Mouse (Mus musculus) liver (tissue): Measurements from ENCODE around the gene Izumo1.
"Not testable (repeated sequence)": the region's sequence is repeated elsewhere in the genome, so short reads cannot be mapped to it uniquely, and the experiment has no call there.

ENCODE experiments used
- DNase-seq: peaks from one replicate; pipeline ENCODE4 v3.0.0-alpha.2; 2020; ENCODE audit warnings: mixed read lengths

The Izumo1 gene

DNA sequence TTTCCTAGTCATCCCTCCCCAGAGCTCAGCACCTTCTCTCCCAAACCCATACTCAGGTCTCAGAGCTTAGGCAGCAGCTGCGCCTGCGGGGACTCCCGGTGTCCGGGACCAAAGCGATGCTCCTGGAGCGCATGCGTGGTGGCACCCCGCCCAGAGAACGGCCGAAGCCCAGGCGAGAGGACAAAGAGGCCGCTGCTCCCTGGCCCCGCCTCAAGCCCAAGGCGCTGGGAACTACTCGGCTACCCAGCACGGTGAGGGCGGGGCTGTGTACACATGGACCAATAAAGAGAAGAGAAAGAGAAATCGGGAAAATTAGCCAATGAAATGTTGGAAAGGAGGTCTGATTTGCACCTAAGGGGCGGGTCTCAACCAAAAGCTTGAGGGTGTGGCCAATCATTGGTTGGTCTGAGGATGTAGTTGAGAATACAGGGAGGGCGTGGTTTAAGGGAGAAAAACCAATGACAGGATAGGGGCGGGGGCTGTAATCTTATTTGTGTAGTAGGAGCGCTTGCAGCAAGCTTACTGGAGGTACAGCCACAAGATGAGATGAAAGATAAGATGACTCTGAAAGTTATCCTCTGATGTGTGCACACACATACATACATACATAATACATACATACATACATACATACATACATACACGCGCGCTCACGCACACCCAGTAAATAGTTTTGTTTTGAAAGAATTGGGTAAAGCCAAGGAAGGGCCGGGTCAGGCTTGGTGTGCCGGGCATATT is 22.0 kb downstream of the Izumo1 start:
- peak; percentile 89 for DNase-seq

- peak; percentile 18 for DNase-seq
Measured at GRCm38 (mm10) chr7:45644183-45644582, 22.6 kb downstream of the Izumo1 start.

DNA sequence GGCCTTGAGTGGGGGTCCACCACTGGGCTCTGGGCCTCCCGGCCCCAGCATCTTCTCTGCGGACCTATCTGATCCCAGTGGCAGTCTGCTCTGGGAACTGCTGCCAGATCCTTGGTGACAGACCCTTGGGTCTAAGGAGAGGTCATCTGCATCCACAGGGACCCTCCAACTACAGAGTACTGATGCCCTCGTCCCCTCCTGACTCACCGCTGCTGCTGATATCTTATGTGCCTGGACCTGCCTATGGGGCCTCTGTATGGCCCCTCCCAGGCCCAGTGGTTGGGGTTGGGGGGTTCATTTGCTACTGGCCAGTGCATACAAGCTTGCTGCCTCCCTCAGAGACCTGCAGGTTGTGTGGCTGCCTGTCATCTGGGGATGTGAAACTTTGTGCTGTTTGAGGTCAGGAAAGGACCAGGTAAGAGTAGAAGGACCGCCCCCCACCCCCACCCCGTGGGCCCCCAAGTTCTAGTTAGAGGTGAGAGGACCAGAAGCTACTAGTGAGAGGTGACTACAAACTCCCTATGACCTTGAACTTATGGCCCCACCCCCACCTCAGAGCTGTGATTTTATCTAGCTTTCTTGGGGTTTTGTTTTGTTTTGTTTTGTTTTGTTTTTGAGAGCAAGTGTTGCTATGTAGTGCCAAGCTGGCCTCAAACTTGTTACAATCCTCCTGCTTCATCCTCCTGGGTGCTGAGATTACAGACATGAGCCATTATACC is 23.4 kb downstream of the Izumo1 start:
- no peak for DNase-seq

GRCm38 (mm10) chr7:45645591-45645971 is 24.0 kb downstream of the Izumo1 start:
- DNase-seq: no peak

DNA sequence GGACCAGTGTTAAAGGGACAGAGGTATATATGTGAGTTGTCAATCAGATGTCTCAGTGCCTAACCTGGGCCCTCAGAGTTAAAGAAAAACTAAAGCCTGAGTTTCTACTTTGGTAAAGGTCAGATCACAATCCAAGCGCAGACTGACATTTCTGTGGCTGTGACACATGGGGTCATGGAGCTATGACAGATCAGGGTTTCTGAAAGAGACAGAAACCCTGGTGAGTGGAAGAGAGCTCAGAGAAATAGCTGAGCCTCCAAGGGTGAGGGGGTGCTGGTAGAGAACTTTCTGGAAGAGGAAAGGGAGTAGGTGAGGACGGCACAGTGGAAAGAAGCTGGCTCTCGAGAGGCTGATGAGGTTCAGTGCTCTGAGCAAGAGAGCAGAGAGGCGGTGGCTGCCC is 25.1 kb downstream of the Izumo1 start:
- no peak for DNase-seq

- DNase-seq: no peak
Measured at GRCm38 (mm10) chr7:45649351-45649750, 27.7 kb downstream of the Izumo1 start.

- not testable (repeated sequence) for DNase-seq
Measured at GRCm38 (mm10) chr7:45650484-45650883, 28.9 kb downstream of the Izumo1 start.

GRCm38 (mm10) chr7:45654424-45655047 is 32.9 kb downstream of the Izumo1 start:
- DNase-seq: peak; percentile 35

DNA sequence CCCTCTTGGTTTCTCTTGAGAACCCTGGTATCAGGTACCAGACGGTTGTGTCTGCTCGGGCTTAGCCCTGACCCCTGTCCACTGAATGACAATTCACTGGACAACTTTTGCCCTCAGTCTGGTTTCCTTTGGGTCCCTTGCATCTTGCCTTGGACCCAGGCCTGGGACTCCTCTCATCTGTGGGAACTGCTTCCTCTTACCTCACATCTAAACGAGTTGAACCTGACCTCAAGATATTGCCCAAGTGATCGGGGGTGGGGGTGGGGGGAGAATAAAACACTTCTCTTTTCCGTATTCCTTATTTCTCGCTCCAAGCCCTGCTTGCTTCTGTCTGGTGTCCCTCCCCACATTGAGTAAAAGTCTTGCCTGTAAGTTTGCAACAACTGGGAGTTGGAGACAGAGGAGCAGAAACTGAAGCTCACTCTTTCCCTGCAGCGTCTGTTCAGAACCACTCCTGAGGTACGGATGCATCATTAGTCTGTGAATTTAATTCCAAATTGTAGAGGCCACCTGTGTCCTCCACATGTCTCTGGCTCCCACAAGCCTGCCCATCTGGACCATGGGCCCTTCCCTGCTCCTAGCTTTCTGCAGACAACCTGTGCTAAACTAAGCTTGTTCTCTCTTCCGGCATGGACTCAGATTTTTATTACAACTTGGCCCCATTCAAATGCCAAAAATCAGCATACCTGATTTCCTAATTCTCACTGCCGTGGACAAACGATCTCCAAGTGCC is 39.3 kb downstream of the Izumo1 start:
- DNase-seq: no peak

DNA sequence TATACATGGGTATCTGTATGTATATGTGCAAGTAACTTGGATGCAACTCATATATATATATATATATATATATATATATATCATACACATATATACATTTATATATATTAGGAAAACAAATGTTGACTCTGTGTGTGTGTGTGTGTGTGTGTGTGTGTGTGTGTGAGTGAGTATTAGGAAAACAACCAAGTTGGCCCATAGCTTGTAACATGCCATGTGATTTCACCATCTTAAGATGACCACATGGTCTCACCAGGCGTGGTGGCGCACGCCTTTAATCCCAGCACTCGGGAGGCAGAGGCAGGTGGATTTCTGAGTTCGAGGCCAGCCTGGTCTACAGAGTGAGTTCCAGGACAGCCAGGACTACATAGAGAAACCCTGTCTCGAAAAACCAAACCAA is 40.1 kb downstream of the Izumo1 start:
- DNase-seq: not testable (repeated sequence)

GRCm38 (mm10) chr7:45665303-45666138 is 43.9 kb downstream of the Izumo1 start:
- DNase-seq: no peak

DNA sequence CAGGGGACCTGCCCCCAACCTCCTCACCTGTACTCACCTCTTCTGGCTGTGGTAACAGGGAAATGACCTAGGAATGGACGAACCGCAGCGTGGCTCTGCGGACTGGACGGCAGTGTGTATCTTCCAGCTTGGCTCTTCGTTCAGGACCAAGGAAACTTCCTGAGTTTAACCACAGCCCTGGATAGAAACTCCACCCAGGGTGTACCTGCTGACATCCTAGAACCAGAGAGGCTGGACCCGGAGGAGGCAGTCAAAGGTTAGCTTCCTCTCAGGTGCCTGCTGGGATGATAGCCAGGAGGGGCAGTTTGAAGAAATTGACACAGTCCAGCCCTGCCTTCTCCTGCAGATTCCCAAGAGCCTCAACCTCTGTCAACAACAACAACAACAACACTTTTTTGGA is 44.5 kb downstream of the Izumo1 start, which contains the start of gene Fut2:
Gene Fut2, minus strand, starts transcription at position 234 of the 400 bp plus-strand sequence.
- DNase-seq: no peak

- DNase-seq: no peak
Measured at GRCm38 (mm10) chr7:45667761-45668160, 46.1 kb downstream of the Izumo1 start.

GRCm38 (mm10) chr7:45668921-45669320 is 47.3 kb downstream of the Izumo1 start:
- no peak for DNase-seq

GRCm38 (mm10) chr7:45677627-45678295 is 56.1 kb downstream of the Izumo1 start:
- DNase-seq: no peak
